Mouse (Mus musculus): ENCODE data around the gene Tubgcp6. TPM values are rescaled to one million over a fixed set of nuclear protein-coding genes. Genes with fewer than 3 reads are reported as not detected.
A peak's percentile ranks its signal among the peaks of the same experiment; 100 is the strongest.

Tubgcp6 gene
- polyA plus RNA-seq, 1 experiment = 21.1 TPM

GRCm38 (mm10) chr15:89098616-89099015 is 24.3 kb downstream of the Tubgcp6 start:
- H3K36me3 ChIP-seq (ENCODE audit: control insufficient read depth, insufficient read depth, low read length, poor library complexity, severe bottlenecking) = peaks cover 22% of the 10 kb centered on the region

GRCm38 (mm10) chr15:89097450-89097849 is 25.5 kb downstream of the Tubgcp6 start:
- TF ChIP-seq CTCF (IDR thresholded peaks at IDR 0.05; ENCODE audit: low read depth, low read length) = no peak
- TF ChIP-seq POLR2A (IDR thresholded peaks at IDR 0.05; ENCODE audit: insufficient read depth, low read length) = no peak
- Histone ChIP-seq H3K4me3 (ENCODE audit: low read depth, low read length) (no peak overlapping the region), H3K9me3 (replicated peaks; ENCODE audit: control insufficient read depth, insufficient read depth, low read length, poor library complexity, severe bottlenecking) (no peaks in the 10 kb centered on the region), H3K36me3 (ENCODE audit: control insufficient read depth, insufficient read depth, low read length, poor library complexity, severe bottlenecking) (peaks cover 18% of the 10 kb centered on the region), H3K27ac (ENCODE audit: insufficient read depth, low read length) (no peak overlapping the region), H3K9ac (ENCODE audit: low read depth, poor library complexity, severe bottlenecking) (no peak overlapping the region), H3K27me3 (ENCODE audit: control insufficient read depth, insufficient read depth, low read length, poor library complexity, severe bottlenecking) (no peaks in the 10 kb centered on the region), H3K4me1 (ENCODE audit: control insufficient read depth, insufficient read depth, low read length) (no peaks in the 10 kb centered on the region)

More at GRCm38 (mm10) chr15:89098616-89099015, 24.3 kb downstream of the Tubgcp6 start:
- Histone ChIP-seq H3K27me3 (ENCODE audit: control insufficient read depth, insufficient read depth, low read length, poor library complexity, severe bottlenecking) (no peaks in the 10 kb centered on the region), H3K4me3 (ENCODE audit: low read depth, low read length) (no peak overlapping the region), H3K27ac (ENCODE audit: insufficient read depth, low read length) (no peak overlapping the region), H3K9me3 (replicated peaks; ENCODE audit: control insufficient read depth, insufficient read depth, low read length, poor library complexity, severe bottlenecking) (no peaks in the 10 kb centered on the region), H3K4me1 (ENCODE audit: control insufficient read depth, insufficient read depth, low read length) (no peaks in the 10 kb centered on the region), H3K9ac (ENCODE audit: low read depth, poor library complexity, severe bottlenecking) (no peak overlapping the region)
- TF ChIP-seq POLR2A (IDR thresholded peaks at IDR 0.05; ENCODE audit: insufficient read depth, low read length) = no peak

- TF ChIP-seq EP300 (IDR thresholded peaks at IDR 0.05; ENCODE audit: insufficient read depth, low read depth, low read length) (no peak), CTCF (IDR thresholded peaks at IDR 0.05; ENCODE audit: low read depth, low read length) (no peak), POLR2A (IDR thresholded peaks at IDR 0.05; ENCODE audit: insufficient read depth, low read length) (no peak)
- Histone ChIP-seq H3K36me3 (ENCODE audit: control insufficient read depth, insufficient read depth, low read length, poor library complexity, severe bottlenecking) (no peaks in the 10 kb centered on the region), H3K4me1 (ENCODE audit: control insufficient read depth, insufficient read depth, low read length) (no peaks in the 10 kb centered on the region)
Observed at GRCm38 (mm10) chr15:89092181-89092580, 30.7 kb downstream of the Tubgcp6 start.

DNA sequence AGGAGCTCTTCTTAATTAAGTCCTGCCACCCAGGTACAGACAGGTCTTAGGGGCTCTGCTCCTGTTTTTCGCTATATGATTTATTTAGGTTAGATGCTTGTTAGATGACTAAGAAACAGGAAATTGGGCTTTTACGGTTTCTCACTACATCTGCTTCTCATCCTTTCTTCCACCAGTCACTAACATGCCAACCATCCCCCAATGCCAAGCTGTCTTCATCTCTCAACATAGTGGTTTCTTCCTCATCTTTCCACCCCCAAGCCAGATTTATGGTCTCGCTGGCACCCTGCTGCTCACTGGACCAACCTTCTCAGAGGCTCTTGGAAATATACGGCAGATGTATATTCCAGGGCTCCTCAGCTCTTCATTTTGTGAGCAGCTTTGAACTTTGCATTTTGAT is 32.2 kb downstream of the Tubgcp6 start:
- no peak for TF ChIP-seq EP300 (IDR thresholded peaks at IDR 0.05; ENCODE audit: insufficient read depth, low read depth, low read length)
- no peak for TF ChIP-seq CTCF (IDR thresholded peaks at IDR 0.05; ENCODE audit: low read depth, low read length)
- TF ChIP-seq POLR2A (IDR thresholded peaks at IDR 0.05; ENCODE audit: insufficient read depth, low read length) = no peak
- Histone ChIP-seq H3K36me3 (ENCODE audit: control insufficient read depth, insufficient read depth, low read length, poor library complexity, severe bottlenecking) (no peaks in the 10 kb centered on the region), H3K4me1 (ENCODE audit: control insufficient read depth, insufficient read depth, low read length) (no peaks in the 10 kb centered on the region), H3K4me3 (ENCODE audit: low read depth, low read length) (no peak overlapping the region), H3K9ac (ENCODE audit: low read depth, poor library complexity, severe bottlenecking) (no peak overlapping the region), H3K27ac (ENCODE audit: insufficient read depth, low read length) (no peak overlapping the region), H3K27me3 (ENCODE audit: control insufficient read depth, insufficient read depth, low read length, poor library complexity, severe bottlenecking) (no peaks in the 10 kb centered on the region), H3K9me3 (replicated peaks; ENCODE audit: control insufficient read depth, insufficient read depth, low read length, poor library complexity, severe bottlenecking) (no peaks in the 10 kb centered on the region)

More at GRCm38 (mm10) chr15:89092181-89092580, 30.7 kb downstream of the Tubgcp6 start:
- Histone ChIP-seq H3K9ac (ENCODE audit: low read depth, poor library complexity, severe bottlenecking) (no peak overlapping the region), H3K4me3 (ENCODE audit: low read depth, low read length) (no peak overlapping the region), H3K27me3 (ENCODE audit: control insufficient read depth, insufficient read depth, low read length, poor library complexity, severe bottlenecking) (no peaks in the 10 kb centered on the region), H3K27ac (ENCODE audit: insufficient read depth, low read length) (no peak overlapping the region), H3K9me3 (replicated peaks; ENCODE audit: control insufficient read depth, insufficient read depth, low read length, poor library complexity, severe bottlenecking) (no peaks in the 10 kb centered on the region)

GRCm38 (mm10) chr15:89089248-89090051 is 33.5 kb downstream of the Tubgcp6 start:
- H3K27me3 ChIP-seq (ENCODE audit: control insufficient read depth, insufficient read depth, low read length, poor library complexity, severe bottlenecking) = no peaks in the 10 kb centered on the region
- H3K4me1 ChIP-seq (ENCODE audit: control insufficient read depth, insufficient read depth, low read length) = no peaks in the 10 kb centered on the region
- TF ChIP-seq POLR2A (IDR thresholded peaks at IDR 0.05; ENCODE audit: insufficient read depth, low read length) (no peak), EP300 (IDR thresholded peaks at IDR 0.05; ENCODE audit: insufficient read depth, low read depth, low read length) (no peak), CTCF (IDR thresholded peaks at IDR 0.05; ENCODE audit: low read depth, low read length) (no peak)
- no peaks in the 10 kb centered on the region for H3K36me3 ChIP-seq (ENCODE audit: control insufficient read depth, insufficient read depth, low read length, poor library complexity, severe bottlenecking)
- H3K4me3 ChIP-seq (ENCODE audit: low read depth, low read length) = peak overlapping the region; percentile 80
- no peak overlapping the region for H3K27ac ChIP-seq (ENCODE audit: insufficient read depth, low read length)
- H3K9ac ChIP-seq (ENCODE audit: low read depth, poor library complexity, severe bottlenecking) = peak overlapping the region; percentile 60
- no peaks in the 10 kb centered on the region for H3K9me3 ChIP-seq (replicated peaks; ENCODE audit: control insufficient read depth, insufficient read depth, low read length, poor library complexity, severe bottlenecking)

GRCm38 (mm10) chr15:89088607-89089247 is 34.2 kb downstream of the Tubgcp6 start, which contains the start of gene Selenoo:
Gene Selenoo (plus strand): TSS chr15:89089084.
- H3K4me3 ChIP-seq (ENCODE audit: low read depth, low read length) = peak within 1 kb of the TSS; percentile 80
- no peaks in the 10 kb centered on the region for H3K27me3 ChIP-seq (ENCODE audit: control insufficient read depth, insufficient read depth, low read length, poor library complexity, severe bottlenecking)
- no peak within 1 kb of the TSS for H3K27ac ChIP-seq (ENCODE audit: insufficient read depth, low read length)
- TF ChIP-seq POLR2A (IDR thresholded peaks at IDR 0.05; ENCODE audit: insufficient read depth, low read length) (peak; percentile 5), EP300 (IDR thresholded peaks at IDR 0.05; ENCODE audit: insufficient read depth, low read depth, low read length) (no peak)
- H3K9me3 ChIP-seq (replicated peaks; ENCODE audit: control insufficient read depth, insufficient read depth, low read length, poor library complexity, severe bottlenecking) = no peaks in the 10 kb centered on the region
- no peaks in the 10 kb centered on the region for H3K36me3 ChIP-seq (ENCODE audit: control insufficient read depth, insufficient read depth, low read length, poor library complexity, severe bottlenecking)
- no peaks in the 10 kb centered on the region for H3K4me1 ChIP-seq (ENCODE audit: control insufficient read depth, insufficient read depth, low read length)
- H3K9ac ChIP-seq (ENCODE audit: low read depth, poor library complexity, severe bottlenecking) = peak within 1 kb of the TSS; percentile 60

Measured in ES-Bruce4 (cell line).